Mouse (Mus musculus): ENCODE measurements around the gene Rnf19b. TPM values are rescaled to one million over a fixed set of nuclear protein-coding genes. Genes with fewer than 3 reads are reported as not detected.

The Rnf19b gene
- total and polyA plus RNA-seq, 3 experiments, result 75.3 to 104 (median 98.3) TPM

DNA sequence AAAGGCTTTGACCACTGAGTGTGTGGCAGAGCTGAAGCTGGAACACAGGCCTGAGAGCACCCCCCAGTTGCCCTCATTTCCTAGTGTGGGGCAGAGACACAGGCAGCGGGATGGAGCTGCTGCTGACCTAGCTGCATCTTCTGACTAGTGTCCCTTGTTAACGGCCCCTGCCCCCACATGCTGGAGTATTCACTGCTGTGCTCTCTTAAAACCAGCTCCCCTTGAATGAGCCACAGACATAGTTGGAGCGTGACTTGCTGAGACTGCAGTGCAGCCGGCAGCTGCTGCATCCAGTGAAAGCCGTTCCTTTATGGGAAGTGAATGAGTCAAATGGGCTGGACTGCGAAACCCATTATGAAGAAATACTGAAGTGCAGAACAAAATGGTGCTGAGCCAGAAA, 23.4 kb downstream of the Rnf19b start:
- no peak overlapping the region for H3K27ac ChIP-seq (ENCODE audit: insufficient read depth, low read depth)
- in situ Hi-C loops (cut with MboI; ENCODE audit: low pct_ligation_motif_present, low pct_unique_long_range_greater_than_20kb, low sequenced_read_pairs), result loop anchor here (10.0 kb wide), 1 partner anchor 367 kb away; no protein-coding TSS in a partner anchor
- peaks cover 0 to 9% of the 10 kb centered on the region in 2 experiments; a peak in 1 of 4 replicates for H3K4me1 ChIP-seq (ENCODE audit: control insufficient read depth in 1 of 2, insufficient read depth in 2 of 2)

DNA sequence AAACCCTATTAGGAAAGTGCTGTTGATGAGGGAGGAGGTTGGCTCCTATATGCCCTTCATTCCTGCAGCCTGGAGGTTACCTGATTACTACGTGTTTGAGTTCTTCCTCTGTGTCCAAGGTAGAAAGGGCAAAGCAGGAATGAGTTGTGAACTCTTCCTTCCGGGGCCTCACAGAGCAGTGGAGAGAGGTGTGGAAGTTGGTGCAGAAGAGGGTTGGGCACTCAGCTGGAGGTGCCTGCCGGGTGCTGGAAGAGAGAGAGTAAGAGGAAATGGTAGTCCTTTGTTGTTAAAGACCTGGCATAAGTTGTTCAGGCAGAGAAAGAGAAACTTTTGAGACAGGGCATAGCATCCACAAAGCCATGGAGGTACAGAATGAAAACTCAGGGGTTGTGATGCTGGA, 23.9 kb downstream of the Rnf19b start:
- Histone ChIP-seq H3K9me3 (replicated peaks; ENCODE audit: low read length) (no peaks in the 10 kb centered on the region), H3K9ac (ENCODE audit: insufficient read depth, low read depth) (no peak overlapping the region), H3K27ac (ENCODE audit: insufficient read depth, low read depth) (no peak overlapping the region), H3K79me2 (replicated peaks; ENCODE audit: control insufficient read depth, extremely low read depth, insufficient read depth, poor library complexity, severe bottlenecking) (no peaks in the 10 kb centered on the region), H3K36me3 (replicated peaks in 1 of 2; ENCODE audit: control insufficient read depth in 1 of 2, insufficient read depth in 1 of 2, low read length in 1 of 2) (peaks cover 47 to 92% of the 10 kb centered on the region in 2 experiments), H3K4me3 (replicated peaks in 1 of 3; ENCODE audit: low read depth in 2 of 3, low read length in 2 of 3, poor library complexity in 1 of 3) (no peak overlapping the region), H3K4me2 (ENCODE audit: insufficient read depth, low read depth, poor library complexity, severe bottlenecking) (no peak overlapping the region), H3K4me1 (ENCODE audit: control insufficient read depth in 1 of 2, insufficient read depth in 2 of 2) (peaks cover 0 to 9% of the 10 kb centered on the region in 2 experiments; a peak in 1 of 4 replicates), H3K27me3 (replicated peaks) (no peaks in the 10 kb centered on the region)
- no peak for TF ChIP-seq MEF2A (IDR thresholded peaks at IDR 0.05; ENCODE audit: borderline replicate concordance, low read depth, low read length)
- TF ChIP-seq TCF12 (IDR thresholded peaks at IDR 0.05; ENCODE audit: low read depth, low read length), result no peak
- TF ChIP-seq USF2 (conservative IDR thresholded peaks at IDR 0.05; ENCODE audit: low read depth, low read length), result no peak
- TF ChIP-seq CHD1 (IDR thresholded peaks at IDR 0.05; ENCODE audit: low read depth, low read length), result no peak
- TF ChIP-seq USF1 (IDR thresholded peaks at IDR 0.05; ENCODE audit: low read depth, low read length), result no peak
- no peak for TF ChIP-seq ZKSCAN1 (IDR thresholded peaks at IDR 0.05; ENCODE audit: borderline replicate concordance, low read depth, low read length)
- TF ChIP-seq ZC3H11A (IDR thresholded peaks at IDR 0.05; ENCODE audit: low read depth, low read length), result no peak
- no peak for TF ChIP-seq HCFC1 (IDR thresholded peaks at IDR 0.05; ENCODE audit: low read depth, low read length)
- TF ChIP-seq ZNF384 (IDR thresholded peaks at IDR 0.05; ENCODE audit: low read depth, low read length), result no peak
- no peak for TF ChIP-seq UBTF (IDR thresholded peaks at IDR 0.05; ENCODE audit: low read depth, low read length)
- TF ChIP-seq POLR2A (IDR thresholded peaks at IDR 0.05; ENCODE audit: low read depth, low read length), result no peak
- TF ChIP-seq MYC (IDR thresholded peaks at IDR 0.05; ENCODE audit: low read depth, low read length), result no peak
- no peak for TF ChIP-seq BHLHE40 (IDR thresholded peaks at IDR 0.05; ENCODE audit: low read depth, low read length)
- dilution Hi-C loops (cut with MboI; ENCODE audit: extremely low pct_ligation_motif_present, extremely low pct_unique_long_range_greater_than_20kb, low sequenced_read_pairs) (no loop called here), in situ Hi-C loops (cut with MboI; ENCODE audit: low pct_ligation_motif_present, low pct_unique_long_range_greater_than_20kb, low sequenced_read_pairs) (loop anchor here (10.0 kb wide), 1 partner anchor 367 kb away; no protein-coding TSS in a partner anchor)
- no peak for DNase-seq (ENCODE audit: extremely low read depth)

More for the DNA sequence above, 23.4 kb downstream of the Rnf19b start:
- DNase-seq (ENCODE audit: extremely low read depth), result no peak
- Histone ChIP-seq H3K27me3 (replicated peaks) (no peaks in the 10 kb centered on the region), H3K9me3 (replicated peaks; ENCODE audit: low read length) (no peaks in the 10 kb centered on the region), H3K36me3 (replicated peaks in 1 of 2; ENCODE audit: control insufficient read depth in 1 of 2, insufficient read depth in 1 of 2, low read length in 1 of 2) (peaks cover 51 to 92% of the 10 kb centered on the region in 2 experiments), H3K9ac (ENCODE audit: insufficient read depth, low read depth) (no peak overlapping the region), H3K4me2 (ENCODE audit: insufficient read depth, low read depth, poor library complexity, severe bottlenecking) (no peak overlapping the region), H3K79me2 (replicated peaks; ENCODE audit: control insufficient read depth, extremely low read depth, insufficient read depth, poor library complexity, severe bottlenecking) (no peaks in the 10 kb centered on the region), H3K4me3 (replicated peaks in 1 of 3; ENCODE audit: low read depth in 2 of 3, low read length in 2 of 3, poor library complexity in 1 of 3) (no peak overlapping the region)
- TF ChIP-seq ZKSCAN1 (IDR thresholded peaks at IDR 0.05; ENCODE audit: borderline replicate concordance, low read depth, low read length) (no peak), USF2 (conservative IDR thresholded peaks at IDR 0.05; ENCODE audit: low read depth, low read length) (no peak), JUND (conservative IDR thresholded peaks at IDR 0.05; ENCODE audit: low read depth, low read length) (no peak), HCFC1 (IDR thresholded peaks at IDR 0.05; ENCODE audit: low read depth, low read length) (no peak), ZNF384 (IDR thresholded peaks at IDR 0.05; ENCODE audit: low read depth, low read length) (no peak), E2F4 (IDR thresholded peaks at IDR 0.05; ENCODE audit: insufficient replicate concordance, low read depth, low read length) (no peak), MXI1 (IDR thresholded peaks at IDR 0.05; ENCODE audit: low read depth, low read length) (no peak), CHD1 (IDR thresholded peaks at IDR 0.05; ENCODE audit: low read depth, low read length) (no peak), NRF1 (IDR thresholded peaks at IDR 0.05; ENCODE audit: low read depth, low read length) (no peak), CTCF (conservative IDR thresholded peaks at IDR 0.05 in 1 of 2, IDR thresholded peaks at IDR 0.05 in 1 of 2; ENCODE audit: low read depth in 2 of 2, low read length in 2 of 2) (no peak)
- dilution Hi-C loops (cut with MboI; ENCODE audit: extremely low pct_ligation_motif_present, extremely low pct_unique_long_range_greater_than_20kb, low sequenced_read_pairs), result no loop called here

All from CH12.LX (cell line).